12 mouse cellular contexts compared by ENCODE assay signal in the genomic region with DNA sequence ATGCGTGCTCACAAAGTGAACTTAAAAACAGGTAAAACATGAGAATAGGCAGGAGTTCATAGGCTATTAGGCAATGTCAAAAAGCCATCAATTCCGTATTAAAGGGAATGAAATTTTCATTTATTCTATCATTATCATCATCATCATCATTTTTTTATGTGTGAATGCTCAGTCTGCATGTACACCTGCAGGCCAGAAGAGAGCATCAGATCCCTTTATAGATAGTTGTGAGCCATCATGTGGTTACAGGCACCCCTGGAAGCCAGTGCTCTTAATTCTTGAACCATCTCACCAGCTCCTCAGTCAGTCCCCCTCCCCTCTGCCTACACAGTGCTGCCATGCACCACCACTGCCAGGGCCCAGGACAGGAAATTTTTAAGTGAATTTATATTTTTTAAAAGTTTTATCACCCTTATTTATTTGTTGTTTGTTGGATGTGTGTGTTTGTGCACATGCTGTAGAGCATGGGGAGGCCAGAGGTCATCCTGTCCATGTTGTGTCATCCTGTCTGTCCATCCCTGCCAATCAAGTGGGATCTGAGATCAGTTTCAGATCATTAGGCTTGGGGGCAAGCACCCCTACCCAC. TPM values are rescaled to one million over a fixed set of nuclear protein-coding genes. Genes with fewer than 3 reads are reported as not detected.
"Had no signal": no experiment of that assay in that cellular context is flagged by ENCODE, and none has a peak within 500 bp of the region (broad histone marks: within the 10 kb centered on the region; RNA-seq: fewer than 3 reads in every experiment).

No protein-coding gene starts in this region.

- H3K9me3 ChIP-seq: limb, embryonic 13.5 days; midbrain, embryonic 15.5 days; neural tube, embryonic 13.5 days had no signal

- H3K27me3 ChIP-seq: limb, embryonic 13.5 days; midbrain, embryonic 15.5 days had no signal

- ATAC-seq: midbrain, embryonic 15.5 days had no signal

- H3K27ac ChIP-seq: kidney, postnatal 0 days; limb, embryonic 13.5 days; liver, embryonic 14.5 days; midbrain, embryonic 15.5 days; neural tube, embryonic 13.5 days had no signal

- H3K4me3 ChIP-seq: midbrain, embryonic 15.5 days; neural tube, embryonic 13.5 days had no signal

- H3K36me3 ChIP-seq: midbrain, embryonic 15.5 days had no signal

- H3K9ac ChIP-seq: limb, embryonic 13.5 days; liver, embryonic 14.5 days; midbrain, embryonic 15.5 days; neural tube, embryonic 13.5 days had no signal

- DNase-seq: kidney, adult 9 months; kidney, postnatal 36 days; layer of hippocampus, postnatal 36 days; left cerebral cortex, postnatal 4 days; lung, adult 18-20 months; retina, postnatal 1 day had no signal

RNA-seq across cellular contexts. Expression of a gene that starts 47.0 kb away (rescaled TPM):
- total RNA-seq: megakaryocyte-erythroid progenitor cell, adult 5-6 weeks had no signal
- polyA plus RNA-seq: midbrain, embryonic 15.5 days had no signal
